Mouse (Mus musculus) activated CD4-positive, CD25-positive, alpha-beta regulatory T cell, adult 9 weeks (primary cell): ENCODE results near the gene Ubc. TPM values are rescaled to one million over a fixed set of nuclear protein-coding genes. Genes with fewer than 3 reads are reported as not detected.

ENCODE experiments used
- polyA plus RNA-seq: library from polyadenylated mRNA; unstranded; fragments of 100-300 nt; shearing (Covaris generic); gene quantifications from one replicate; pipeline ENCODE4 v1.2.1, GENCODE M21; 2017

The Ubc gene
- polyA plus RNA-seq = 1,298 TPM

DNA sequence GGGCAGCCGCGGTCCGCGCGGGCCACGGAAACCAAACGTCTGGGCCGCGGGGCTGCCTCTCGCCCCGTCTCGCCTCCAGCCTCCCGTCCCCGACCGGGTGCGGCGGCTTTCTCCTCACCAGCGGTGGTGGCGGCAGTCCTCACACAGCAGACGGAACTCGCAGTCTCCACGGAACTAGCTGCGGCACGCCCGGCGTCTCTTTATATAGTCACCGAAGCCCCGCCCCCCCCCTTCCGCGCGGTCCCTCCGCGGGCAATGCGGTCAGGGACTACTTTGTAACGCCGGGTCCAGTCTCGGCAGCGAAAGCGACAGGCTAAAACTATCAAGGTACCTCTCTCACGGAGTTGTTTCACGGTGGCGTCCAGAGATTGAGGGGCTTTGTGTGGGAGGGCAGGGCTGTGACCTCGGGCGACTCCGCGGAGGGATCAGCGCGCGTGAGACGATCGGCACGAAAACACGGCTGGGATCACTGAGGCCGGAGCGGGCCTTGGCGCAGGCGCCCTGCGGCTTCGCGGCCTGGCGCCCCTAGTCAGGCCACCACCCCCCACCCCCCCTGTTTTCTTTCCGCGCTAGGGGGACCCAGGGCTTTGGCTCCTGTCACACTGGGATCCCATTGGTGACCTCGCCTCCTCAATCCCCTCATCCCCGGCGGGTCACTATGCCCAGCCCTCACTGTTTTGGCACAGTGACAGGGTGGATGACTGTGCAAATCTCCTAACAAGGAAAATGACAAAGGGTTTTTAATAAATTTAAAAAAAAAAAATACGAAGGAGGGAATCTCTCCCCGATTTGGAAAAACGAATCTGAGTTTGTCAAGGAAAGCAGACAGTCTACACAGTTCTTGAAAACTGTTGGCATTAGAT, at the start of gene Ubc:
TSS of gene Ubc (minus strand) at position 624 of the 863 bp plus-strand sequence.

GRCm38 (mm10) chr5:125433793-125434337, 43.9 kb upstream of the Ubc start, which contains the start of gene Dhx37:
Dhx37 (minus strand) TSS chr5:125434121.

DNA sequence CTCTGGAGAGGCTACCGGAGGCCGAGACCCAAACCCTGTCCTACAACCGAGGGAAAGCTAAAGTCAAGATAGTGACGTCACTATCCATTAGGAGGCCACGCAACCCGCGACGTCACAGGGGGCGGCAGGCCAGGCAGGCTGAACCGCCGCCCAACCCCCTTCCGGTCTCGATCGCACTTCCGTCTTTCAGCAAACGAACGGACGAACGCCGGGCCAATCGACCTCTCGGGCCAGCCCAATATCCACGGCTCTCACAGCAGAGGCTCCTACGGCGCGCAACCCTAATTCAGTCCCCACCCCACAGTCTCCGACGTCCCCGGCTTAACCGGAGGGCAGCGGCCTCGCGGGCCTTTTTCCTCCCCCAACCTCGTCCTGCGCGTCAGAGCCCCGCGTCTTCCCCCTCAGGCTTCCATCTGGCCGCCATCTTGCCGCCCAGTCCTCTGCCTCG, 847 bp downstream of the Ubc start, which contains the start of gene Gm10382:
TSS of gene Gm10382 (plus strand) at position 192 of the 448 bp plus-strand sequence.

GRCm38 (mm10) chr5:125340547-125341262, 49.3 kb downstream of the Ubc start, which contains the start of gene Scarb1:
Scarb1 (minus strand) TSS chr5:125341094.

Other genes with a start within 250 kb of the Ubc start
- 8.6 TPM for gene Ncor2, start 211.0 kb downstream of the Ubc start, polyA plus RNA-seq
- 18.9 TPM for gene Scarb1, start 49.1 kb downstream of the Ubc start, polyA plus RNA-seq
- 4.5 TPM for gene Gm10382, start 880 bp downstream of the Ubc start, polyA plus RNA-seq
- gene Dhx37, start 43.9 kb upstream of the Ubc start, polyA plus RNA-seq = 21.3 TPM
- 6.9 TPM for gene Bri3bp, start 51.4 kb upstream of the Ubc start, polyA plus RNA-seq
- 53.4 TPM for gene Aacs, start 85.6 kb upstream of the Ubc start, polyA plus RNA-seq
- gene Tmem132b, start 141.6 kb upstream of the Ubc start, polyA plus RNA-seq = 0.32 TPM